Mouse (Mus musculus) heart, embryonic 16.5 days (tissue): ENCODE results near the gene Slc25a23. TPM values are rescaled to one million over a fixed set of nuclear protein-coding genes. Genes with fewer than 3 reads are reported as not detected.

ENCODE experiments used
- ATAC-seq: fragments of 200-750 bp; cut with Nextera tagmentation; replicated peaks from 2 replicates; pipeline ENCODE4 v1.8.0; 2017; ENCODE audit warnings: moderate number of reproducible peaks; ENCODE audit not compliant: insufficient read depth, low FRiP score; ENCODE audit errors: extremely low read depth
- H3K27ac ChIP-seq: fragments of 300-500 bp; sonication (generic); 2 replicates; pipeline ENCODE4 v1.5.1; 2014; ENCODE audit warnings: mild to moderate bottlenecking, low read length, control low read depth, moderate library complexity
- H3K27me3 ChIP-seq: fragments of 300-500 bp; sonication (generic); 2 replicates; pipeline ENCODE4 v1.6.1; 2014; ENCODE audit warnings: low read length, mixed read lengths; ENCODE audit not compliant: control insufficient read depth, insufficient read depth
- H3K36me3 ChIP-seq: fragments of 300-500 bp; sonication (generic); 2 replicates; pipeline ENCODE4 v1.6.1; 2014; ENCODE audit not compliant: control insufficient read depth, insufficient read depth
- H3K4me1 ChIP-seq: fragments of 300-500 bp; sonication (generic); 2 replicates; pipeline ENCODE4 v1.6.1; 2014; ENCODE audit warnings: low read length, mixed read lengths; ENCODE audit not compliant: control insufficient read depth, insufficient read depth
- H3K4me2 ChIP-seq: fragments of 300-500 bp; sonication (generic); 2 replicates; pipeline ENCODE4 v1.6.1; 2014; ENCODE audit warnings: low read depth, mild to moderate bottlenecking, control low read depth, low read length
- H3K4me3 ChIP-seq: fragments of 300-500 bp; sonication (generic); 2 replicates; pipeline ENCODE4 v1.5.1; 2014; ENCODE audit warnings: mild to moderate bottlenecking, control low read depth, low read length
- H3K9ac ChIP-seq: fragments of 300-500 bp; sonication (generic); 2 replicates; pipeline ENCODE4 v1.6.1; 2014; ENCODE audit warnings: low read length, control low read depth
- H3K9me3 ChIP-seq: fragments of 300-500 bp; sonication (generic); replicated peaks from 2 replicates; pipeline ENCODE4 v1.6.1; 2016; ENCODE audit warnings: low read length; ENCODE audit not compliant: control insufficient read depth
- WGBS: fragments of 180-500 bp; shearing (Covaris S2); extraction: QIAGEN DNeasy Blood & Tissue Kit; methylation state at CpG from one replicate; pipeline ENCODE4 v1.1.7; 2014; 5-methylcytosine and 5-hydroxymethylcytosine counted together
- polyA plus RNA-seq: library from polyadenylated mRNA; unstranded; fragments of >200 nt; fragmentation: Nextera tagmentation; extraction: Ambion mirVana; gene quantifications from 2 replicates; pipeline ENCODE4 v1.2.1, GENCODE M21; 2015

The Slc25a23 gene
- polyA plus RNA-seq, 1 experiment from 2014 or later, result 17.0 TPM

- H3K4me3 ChIP-seq, result peak within 1 kb of the TSS; percentile 88
- under 1% methylated on average over 51 of the region's 51 CpGs for WGBS
- peak within 1 kb of the TSS; percentile 88 for H3K9ac ChIP-seq
- peak within 1 kb of the TSS; percentile 74 for H3K27ac ChIP-seq
- peaks cover 13% of the 10 kb centered on the region for H3K4me1 ChIP-seq
- peak; percentile 92 for ATAC-seq
- no peaks in the 10 kb centered on the region for H3K27me3 ChIP-seq
- H3K4me2 ChIP-seq, result peak within 1 kb of the TSS; percentile 96
- no peaks in the 10 kb centered on the region for H3K9me3 ChIP-seq
- peaks cover 13% of the 10 kb centered on the region for H3K36me3 ChIP-seq
These were observed 48.2 kb downstream of the Slc25a23 start, which contains the start of the genes Gtf2f1 and Gm17949 for GRCm38 (mm10) chr17:57011236-57012141. Gtf2f1 (minus strand) TSS chr17:57011288. Gm17949 (plus strand) TSS chr17:57011469.

DNA sequence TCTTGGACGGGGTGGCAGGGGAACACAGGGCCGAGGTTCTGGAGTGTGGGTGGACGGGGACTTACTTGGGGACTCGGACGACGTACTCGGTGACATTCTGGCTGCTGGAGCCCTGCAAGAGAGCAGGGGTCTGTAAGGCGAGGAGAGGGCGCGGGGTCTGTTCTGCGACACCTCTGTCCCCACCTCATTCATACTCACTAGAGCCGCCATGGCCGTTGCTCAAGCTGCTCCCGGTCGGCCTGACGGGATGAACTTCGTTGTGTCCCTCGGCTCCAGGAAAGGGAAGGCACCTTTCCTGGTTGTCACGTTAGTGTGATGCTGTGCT, 48.8 kb downstream of the Slc25a23 start:
- Histone ChIP-seq H3K9me3 (no peaks in the 10 kb centered on the region), H3K9ac (peak overlapping the region; percentile 88), H3K27me3 (no peaks in the 10 kb centered on the region), H3K4me2 (peak overlapping the region; percentile 96), H3K36me3 (peaks cover 17% of the 10 kb centered on the region), H3K4me3 (peak overlapping the region; percentile 88), H3K4me1 (peaks cover 13% of the 10 kb centered on the region), H3K27ac (peak overlapping the region; percentile 73)
- 0% methylated on average over 19 of the region's 19 CpGs for WGBS
- ATAC-seq, result peak; percentile 20

GRCm38 (mm10) chr17:57007137-57007905, 52.3 kb downstream of the Slc25a23 start:
- Histone ChIP-seq H3K4me2 (no peak overlapping the region), H3K9ac (no peak overlapping the region), H3K9me3 (no peaks in the 10 kb centered on the region), H3K27me3 (no peaks in the 10 kb centered on the region), H3K4me3 (no peak overlapping the region), H3K4me1 (peaks cover 13% of the 10 kb centered on the region), H3K36me3 (peaks cover 40% of the 10 kb centered on the region), H3K27ac (no peak overlapping the region)
- WGBS, result 91% methylated on average over 13 of the region's 13 CpGs
- no peak for ATAC-seq

DNA sequence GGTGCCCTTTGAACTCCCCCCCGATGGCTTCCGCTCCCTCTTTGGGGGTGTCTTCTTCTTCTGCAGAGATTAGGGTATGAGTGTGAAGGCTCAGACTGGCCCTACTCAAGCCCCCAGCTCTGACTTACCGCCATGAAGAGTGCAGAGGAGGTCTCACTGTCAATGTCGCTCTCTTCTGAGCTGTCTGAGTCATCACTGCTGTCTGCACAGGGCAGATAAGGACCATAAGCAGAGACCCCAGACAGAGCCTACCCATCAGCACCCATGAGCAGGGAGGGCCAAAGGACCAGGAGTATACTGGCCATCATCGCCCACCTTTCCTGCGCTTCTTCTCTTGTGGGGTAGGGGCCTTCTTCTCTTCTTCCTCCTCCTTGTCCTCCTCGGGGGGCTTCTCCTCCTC, 55.7 kb downstream of the Slc25a23 start:
- Histone ChIP-seq H3K27me3 (no peaks in the 10 kb centered on the region), H3K4me3 (no peak overlapping the region), H3K4me1 (peaks cover 14% of the 10 kb centered on the region), H3K9ac (no peak overlapping the region), H3K27ac (no peak overlapping the region), H3K4me2 (no peak overlapping the region), H3K36me3 (peaks cover 47% of the 10 kb centered on the region), H3K9me3 (no peaks in the 10 kb centered on the region)
- WGBS, result 82% methylated on average over 7 of the region's 7 CpGs
- ATAC-seq, result no peak

DNA sequence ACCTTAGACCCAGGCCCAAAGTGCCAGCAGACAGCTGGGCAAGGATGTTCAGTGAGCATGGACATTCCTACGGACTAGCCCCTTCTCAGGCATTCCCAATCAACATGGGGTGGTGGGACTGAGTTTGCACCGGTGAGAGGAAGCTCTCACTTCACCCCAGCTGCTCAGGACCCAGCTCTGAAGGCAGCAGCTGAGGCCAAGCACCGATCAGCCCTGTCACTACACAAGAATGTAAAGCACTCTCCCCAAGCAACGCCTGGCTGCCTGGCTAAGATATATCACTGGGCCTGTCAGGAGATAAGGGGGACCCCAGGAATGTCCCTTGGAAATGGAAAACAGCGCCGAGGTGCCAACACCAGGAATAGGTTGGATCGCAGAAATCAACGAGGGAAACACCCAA, 58.4 kb downstream of the Slc25a23 start:
- no peak overlapping the region for H3K4me3 ChIP-seq
- WGBS, result 18% methylated on average over 8 of the region's 8 CpGs
- peak overlapping the region; percentile 28 for H3K4me2 ChIP-seq
- peaks cover 26% of the 10 kb centered on the region for H3K4me1 ChIP-seq
- H3K9me3 ChIP-seq, result no peaks in the 10 kb centered on the region
- peak overlapping the region; percentile 51; the same call in 1 of the 2 replicates for H3K9ac ChIP-seq
- H3K27ac ChIP-seq, result peak overlapping the region; percentile 71
- no peaks in the 10 kb centered on the region for H3K27me3 ChIP-seq
- H3K36me3 ChIP-seq, result peaks cover 39% of the 10 kb centered on the region
- ATAC-seq, result no peak

- H3K4me3 ChIP-seq, result no peak within 1 kb of the TSS
- peaks cover 39% of the 10 kb centered on the region for H3K36me3 ChIP-seq
- whole genome bisulfite sequencing, result 74% methylated on average over 9 of the region's 9 CpGs
- no peak within 1 kb of the TSS for H3K9ac ChIP-seq
- H3K27ac ChIP-seq, result no peak within 1 kb of the TSS; the same call in 1 of the 2 replicates
- H3K27me3 ChIP-seq, result no peaks in the 10 kb centered on the region
- H3K9me3 ChIP-seq, result no peaks in the 10 kb centered on the region
- no peak within 1 kb of the TSS for H3K4me2 ChIP-seq
- H3K4me1 ChIP-seq, result peaks cover 26% of the 10 kb centered on the region
- no peak for ATAC-seq
These were observed 59.6 kb downstream of the Slc25a23 start, which contains the start of gene Pspn for GRCm38 (mm10) chr17:56999968-57000609. Pspn (minus strand) TSS chr17:57000018.

- H3K4me2 ChIP-seq, result no peak overlapping the region
- H3K4me1 ChIP-seq, result peaks cover 26% of the 10 kb centered on the region
- no peaks in the 10 kb centered on the region for H3K27me3 ChIP-seq
- ATAC-seq, result no peak
- H3K27ac ChIP-seq, result no peak overlapping the region
- H3K36me3 ChIP-seq, result peaks cover 39% of the 10 kb centered on the region
- WGBS, result 89% methylated on average over 9 of the region's 9 CpGs
- no peak overlapping the region for H3K9ac ChIP-seq
- H3K4me3 ChIP-seq, result no peak overlapping the region
- H3K9me3 ChIP-seq, result no peaks in the 10 kb centered on the region
These were observed 60.2 kb downstream of the Slc25a23 start for GRCm38 (mm10) chr17:56999414-56999813.

DNA sequence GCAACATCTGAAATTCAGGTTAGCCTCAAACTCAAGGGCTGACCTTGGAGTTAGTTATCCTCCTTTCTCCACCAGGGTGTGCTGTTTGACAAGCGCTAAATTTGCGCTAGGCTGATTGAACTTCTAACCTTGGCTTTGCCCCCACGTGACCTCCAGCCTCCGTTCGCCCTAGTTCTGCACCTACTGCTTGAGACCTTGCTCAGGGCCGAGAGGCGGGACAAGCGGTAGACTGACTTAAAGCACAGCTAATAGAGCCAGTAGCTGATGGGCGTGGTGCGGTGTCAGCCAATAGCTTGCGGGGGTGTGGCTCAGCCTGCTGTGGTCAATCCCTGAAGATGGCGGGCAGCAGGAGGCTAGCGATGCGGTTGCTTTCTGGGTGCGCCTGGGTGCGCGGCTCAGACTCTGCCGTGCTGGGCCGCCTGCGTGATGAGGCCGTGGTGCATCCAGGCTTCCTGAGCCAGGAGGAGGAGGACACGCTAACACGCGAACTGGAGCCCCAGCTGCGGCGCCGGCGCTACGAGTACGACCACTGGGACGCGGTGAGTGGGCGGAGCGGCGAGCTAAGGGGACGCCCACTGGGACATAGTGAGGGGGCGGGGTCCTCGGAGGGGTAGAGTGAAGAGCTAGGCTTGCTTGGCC, 62.5 kb downstream of the Slc25a23 start, which contains the start of gene Alkbh7:
Gene Alkbh7 (plus strand): TSS at position 311 of the 639 bp plus-strand sequence.
- H3K27ac ChIP-seq, result peak within 1 kb of the TSS; percentile 85
- H3K27me3 ChIP-seq, result no peaks in the 10 kb centered on the region
- no peaks in the 10 kb centered on the region for H3K9me3 ChIP-seq
- H3K9ac ChIP-seq, result peak within 1 kb of the TSS; percentile 77
- peaks cover 43% of the 10 kb centered on the region for H3K36me3 ChIP-seq
- H3K4me1 ChIP-seq, result peaks cover 26% of the 10 kb centered on the region
- WGBS, result under 1% methylated on average over 38 of the region's 38 CpGs
- peak; percentile 99 for ATAC-seq
- H3K4me3 ChIP-seq, result peak within 1 kb of the TSS; percentile 81
- peak within 1 kb of the TSS; percentile 64 for H3K4me2 ChIP-seq
